Mouse (Mus musculus) brain, embryonic 14.5 days (tissue): ENCODE measurements at regions not wholly inside any gene's neighbourhood (a gene's known extent, or its start where the extent isn't known, plus 50 kb on each side); places are given as distances from the start of the nearest gene placed in this dataset.

ENCODE experiments used
- DNase-seq: peaks from one replicate; pipeline ENCODE4 v3.0.0-alpha.2; 2011; ENCODE audit warnings: low read depth
- CTCF ChIP-seq: fragments of 200-500 bp; IDR thresholded peaks from 2 replicates; pipeline ENCODE4 v1.5.1; 2012; ENCODE audit warnings: inconsistent platforms, mild to moderate bottlenecking, moderate library complexity, borderline replicate concordance; ENCODE audit not compliant: insufficient read depth, insufficient read length; ENCODE audit errors: extremely low read depth
- POLR2A ChIP-seq: fragments of 200-500 bp; IDR thresholded peaks from 2 replicates; pipeline ENCODE4 v1.6.1; 2012; ENCODE audit warnings: mild to moderate bottlenecking, inconsistent platforms, borderline replicate concordance; ENCODE audit not compliant: poor library complexity, insufficient read depth, insufficient read length, severe bottlenecking; ENCODE audit errors: extremely low read depth

DNA sequence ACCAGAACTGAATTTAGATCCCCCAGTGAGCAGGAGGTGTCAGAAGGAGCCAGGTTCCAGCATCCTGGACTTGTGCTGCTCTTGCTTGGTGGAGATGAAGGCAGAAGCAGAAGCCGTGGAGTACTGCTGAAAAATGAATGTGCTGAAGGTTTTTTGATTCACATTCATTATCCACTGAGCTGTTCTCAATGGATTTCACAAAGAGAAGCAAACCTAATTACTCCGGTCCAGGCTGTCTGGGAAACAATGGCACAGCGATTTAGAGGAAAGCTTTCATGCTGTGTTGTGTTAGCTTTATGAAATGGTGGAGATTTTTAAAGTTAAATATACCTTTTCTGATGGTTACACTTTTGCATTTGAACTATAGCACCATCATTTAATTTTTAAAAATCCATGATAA lies 535.3 kb upstream of the Adgrl3 start:
- DNase-seq, result peak; percentile 73
- TF ChIP-seq CTCF, result no peak
- TF ChIP-seq POLR2A, result no peak

DNA sequence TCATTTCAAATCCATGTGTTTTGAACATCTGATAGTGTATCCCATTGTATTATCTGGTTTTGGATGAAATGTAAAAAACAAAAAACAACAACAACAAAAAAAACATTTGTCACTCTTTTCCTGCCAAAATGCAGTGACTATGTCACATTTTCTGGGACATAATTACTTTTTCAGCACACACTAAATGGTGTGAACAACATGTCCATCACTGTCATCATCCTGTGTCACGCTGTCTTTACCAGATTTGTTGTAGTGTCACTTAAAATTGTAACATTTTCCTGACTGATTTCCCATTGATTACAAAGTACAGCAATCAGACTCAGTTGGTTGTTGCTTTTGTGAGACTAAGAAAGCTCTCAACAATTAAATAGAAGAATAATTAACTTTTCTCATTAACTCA lies 531.6 kb upstream of the Adgrl3 start:
- peak; percentile 54 for DNase-seq
- TF ChIP-seq POLR2A, result no peak
- TF ChIP-seq CTCF, result no peak

DNA sequence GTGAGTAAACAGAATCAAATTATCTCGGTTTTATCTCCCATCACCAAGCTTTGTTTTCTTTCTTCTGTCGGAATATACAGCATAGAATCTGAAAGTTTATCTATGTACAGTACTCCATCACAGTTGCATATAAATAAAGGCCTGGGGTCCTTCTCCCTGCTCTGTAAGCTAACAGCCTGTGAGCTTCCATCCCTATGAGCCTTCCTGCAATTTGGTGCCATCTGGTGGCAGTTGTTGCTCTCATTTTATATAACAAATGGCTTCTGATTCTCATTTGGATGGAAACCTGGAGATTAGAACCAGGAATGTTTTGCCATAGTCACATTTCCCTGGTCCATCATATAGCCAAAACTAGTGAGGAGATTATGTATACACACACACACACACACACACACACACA lies 511.3 kb upstream of the Adgrl3 start:
- peak; percentile 89 for DNase-seq
- TF ChIP-seq POLR2A, result no peak
- TF ChIP-seq CTCF, result peak; percentile 70

DNA sequence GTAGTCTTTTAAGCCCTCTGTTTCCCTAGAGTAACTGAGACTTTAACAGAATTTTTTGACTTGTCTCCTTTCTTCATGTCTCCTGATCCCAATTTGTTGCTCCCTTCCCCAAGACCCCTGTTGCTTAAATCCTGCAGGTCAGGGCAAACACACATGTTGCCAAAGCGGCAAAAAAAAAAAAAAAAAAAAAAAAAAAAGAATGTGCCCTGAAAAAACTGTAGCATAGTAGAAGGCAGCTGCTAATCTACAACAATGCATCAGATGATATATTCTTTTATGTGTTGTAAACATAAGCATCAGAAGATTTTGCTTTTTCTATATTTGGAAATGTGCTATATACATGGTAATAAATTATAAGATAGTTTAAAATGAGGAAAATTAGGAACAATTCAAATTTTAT lies 479.9 kb upstream of the Adgrl3 start:
- DNase-seq, result no peak
- TF ChIP-seq POLR2A (no peak), CTCF (no peak)

DNA sequence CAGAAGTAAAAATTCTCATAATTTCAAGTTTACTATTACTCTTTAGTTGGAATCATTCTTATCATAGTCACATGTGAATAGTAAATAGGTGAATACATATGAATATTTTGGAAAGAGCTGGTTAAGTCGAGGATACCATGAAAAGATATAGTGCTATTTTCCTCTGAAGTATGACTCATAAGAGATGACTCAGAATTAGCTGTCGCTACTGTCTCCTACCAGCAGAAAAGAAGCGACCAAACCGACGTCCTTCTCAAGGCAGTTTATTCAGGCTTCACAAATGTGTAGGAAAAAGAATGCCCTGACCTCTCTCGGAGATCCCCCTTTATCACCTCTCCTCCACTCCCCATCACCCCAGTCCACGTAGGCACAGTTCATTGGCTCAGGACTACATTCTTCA lies 468.3 kb upstream of the Adgrl3 start:
- TF ChIP-seq CTCF (no peak), POLR2A (no peak)
- no peak for DNase-seq

DNA sequence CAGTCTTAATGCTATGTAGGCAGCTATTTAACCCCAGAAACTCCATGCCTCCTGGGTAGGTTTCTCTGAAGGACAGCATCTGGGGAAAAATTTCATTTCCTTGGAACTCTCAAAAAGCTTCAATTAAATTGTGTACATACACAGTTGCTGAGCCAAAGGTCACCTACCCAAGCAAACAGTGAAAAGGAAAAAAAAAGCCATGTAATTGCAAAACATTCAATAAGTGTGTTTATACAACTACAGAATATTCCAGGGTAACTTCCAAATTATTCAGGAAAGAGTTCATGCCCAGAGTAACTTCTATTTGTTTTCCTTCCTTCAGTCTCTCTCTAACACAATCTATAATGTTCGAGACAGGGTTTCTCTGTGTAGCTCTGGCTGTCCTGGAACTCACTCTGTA lies 441.2 kb upstream of the Adgrl3 start:
- no peak for DNase-seq
- TF ChIP-seq CTCF, result no peak
- TF ChIP-seq POLR2A, result no peak

DNA sequence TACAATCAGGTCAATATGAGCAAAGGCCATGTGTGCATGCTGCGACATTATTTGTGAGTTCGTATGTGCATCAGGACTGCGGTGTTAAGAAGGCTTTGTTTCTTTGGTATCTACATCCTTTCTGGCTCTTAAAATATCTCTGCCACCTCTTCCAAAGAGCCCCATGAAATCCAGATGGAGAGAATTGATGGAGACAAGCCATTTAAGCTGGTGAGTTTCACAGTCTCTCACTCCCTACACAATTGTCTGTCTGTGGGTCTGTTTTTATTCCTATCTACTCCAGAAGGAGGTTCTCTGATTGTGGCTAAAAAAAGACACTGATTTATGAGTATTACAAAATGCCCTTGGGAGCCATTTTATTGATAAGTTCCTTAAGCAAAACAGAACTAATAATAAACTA lies 408.4 kb upstream of the Adgrl3 start:
- DNase-seq, result no peak
- TF ChIP-seq CTCF, result no peak
- no peak for TF ChIP-seq POLR2A

DNA sequence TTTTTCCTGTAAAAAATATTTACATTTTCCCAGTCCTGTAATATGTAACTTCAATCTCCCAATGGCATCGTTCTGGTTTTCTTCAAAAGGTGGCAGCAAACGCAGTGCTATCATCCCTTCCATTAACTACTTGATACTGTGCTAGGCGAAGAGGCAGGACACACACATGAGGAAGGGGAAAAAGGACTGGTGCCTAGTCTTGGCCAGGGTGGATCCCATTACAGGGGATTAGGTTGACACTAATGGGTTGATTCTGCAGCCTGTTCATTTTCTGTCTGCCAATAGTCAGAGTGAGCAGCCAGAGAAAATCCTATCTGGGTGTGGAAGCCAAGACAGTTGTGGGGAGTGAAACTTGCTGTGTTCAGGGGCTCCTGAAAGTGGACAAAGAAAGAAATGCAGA lies 392.7 kb upstream of the Adgrl3 start:
- TF ChIP-seq POLR2A (no peak), CTCF (no peak)
- DNase-seq, result peak; percentile 62

DNA sequence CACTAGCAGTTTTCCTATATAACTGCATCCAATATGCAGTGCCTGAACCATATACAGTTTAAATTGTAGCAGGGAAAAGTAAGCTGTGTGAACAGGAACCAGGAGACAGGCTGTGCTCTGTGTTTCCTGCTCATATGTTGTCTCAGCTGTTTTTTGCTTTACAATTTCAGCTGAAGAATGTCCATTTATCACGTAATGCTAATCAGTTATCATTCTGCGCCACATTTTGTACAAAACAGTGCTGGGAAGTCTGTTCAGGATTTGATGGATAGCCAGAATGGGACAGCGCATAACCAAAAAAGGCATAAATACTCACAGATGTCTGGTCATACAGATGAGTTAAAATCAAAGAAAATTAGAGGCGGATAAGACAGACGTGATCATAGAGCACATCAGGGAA lies 360.9 kb upstream of the Adgrl3 start:
- peak; percentile 73 for DNase-seq
- TF ChIP-seq CTCF (no peak), POLR2A (no peak)

DNA sequence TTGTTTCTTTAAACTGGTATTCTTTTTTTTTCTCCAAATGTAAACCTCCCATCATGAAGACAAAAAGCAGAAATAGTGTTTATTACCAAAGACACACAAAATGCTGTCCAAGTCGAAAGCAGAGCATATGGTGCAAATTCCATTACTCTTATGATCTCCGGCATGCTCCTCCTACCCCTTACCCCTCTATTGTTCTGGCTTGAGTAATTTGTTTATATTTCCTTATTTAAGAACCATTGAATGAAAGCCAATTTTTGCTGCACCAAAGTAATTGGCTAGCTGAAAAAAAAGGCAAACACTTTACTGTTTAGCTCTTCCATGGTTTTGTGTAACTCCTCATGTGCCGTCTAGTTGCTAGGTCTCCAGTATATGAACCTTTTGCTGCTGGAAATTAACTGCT lies 360.4 kb upstream of the Adgrl3 start:
- DNase-seq, result peak; percentile 53
- TF ChIP-seq CTCF (no peak), POLR2A (no peak)

DNA sequence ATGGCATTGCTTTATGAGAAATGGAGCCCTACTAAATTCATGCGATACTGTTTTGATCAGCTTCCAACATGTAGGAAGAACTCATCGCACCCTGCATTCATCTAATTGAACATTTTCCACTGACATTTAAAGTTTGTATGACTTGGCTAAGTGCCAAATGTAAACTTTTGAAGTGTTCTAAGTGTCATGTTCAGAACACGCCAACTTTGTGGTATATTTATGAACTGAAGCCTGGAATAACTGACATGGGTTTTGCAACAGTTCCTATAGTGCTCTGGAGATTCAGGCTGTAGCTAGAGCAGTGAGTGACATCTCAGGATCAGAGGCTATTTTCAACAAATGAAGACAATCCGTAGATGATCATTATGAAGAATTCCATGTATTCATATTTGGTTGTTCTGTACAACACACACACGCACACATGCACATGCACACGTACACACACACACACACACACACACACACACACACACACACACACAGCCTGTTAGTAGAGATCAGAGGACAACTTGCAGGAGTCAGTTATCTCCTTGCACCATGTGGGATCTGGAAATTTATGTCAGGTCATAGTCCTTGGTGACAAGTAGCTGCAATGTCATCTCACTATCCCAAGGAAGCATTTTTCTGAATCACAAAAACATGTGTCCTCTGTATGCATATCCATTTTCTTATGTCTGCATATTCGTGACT lies 349.5 kb upstream of the Adgrl3 start:
- TF ChIP-seq CTCF (no peak), POLR2A (no peak)
- no peak for DNase-seq

DNA sequence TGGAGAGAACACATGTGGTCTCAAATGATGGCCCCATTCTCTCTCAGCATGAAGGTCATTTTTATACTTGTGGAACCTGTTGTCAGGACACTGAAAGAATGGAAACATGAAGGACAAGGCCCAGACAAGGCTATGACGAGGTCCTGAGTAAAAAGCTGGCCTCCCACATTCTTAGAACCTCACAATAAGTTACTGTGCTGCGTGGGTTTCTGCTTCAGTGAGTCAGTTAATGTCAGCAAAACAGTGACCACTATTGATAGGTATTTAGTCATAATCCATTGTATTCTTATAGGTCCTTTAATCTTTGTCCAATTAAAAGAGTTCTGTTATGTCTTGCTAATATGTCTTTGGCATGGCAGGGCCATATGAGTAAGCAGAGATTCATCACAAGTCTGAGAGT lies 336.5 kb upstream of the Adgrl3 start:
- TF ChIP-seq CTCF (no peak), POLR2A (no peak)
- DNase-seq, result no peak
